Mouse (Mus musculus) layer of hippocampus, adult 11-12 months (tissue): ENCODE measurements around the gene Mybpc2.
A peak's percentile ranks its signal among the peaks of the same experiment; 100 is the strongest.

ENCODE experiments used
- DNase-seq: peaks from one replicate; pipeline ENCODE4 v3.0.0; 2022; ENCODE audit warnings: low spot score

Gene Mybpc2

DNA sequence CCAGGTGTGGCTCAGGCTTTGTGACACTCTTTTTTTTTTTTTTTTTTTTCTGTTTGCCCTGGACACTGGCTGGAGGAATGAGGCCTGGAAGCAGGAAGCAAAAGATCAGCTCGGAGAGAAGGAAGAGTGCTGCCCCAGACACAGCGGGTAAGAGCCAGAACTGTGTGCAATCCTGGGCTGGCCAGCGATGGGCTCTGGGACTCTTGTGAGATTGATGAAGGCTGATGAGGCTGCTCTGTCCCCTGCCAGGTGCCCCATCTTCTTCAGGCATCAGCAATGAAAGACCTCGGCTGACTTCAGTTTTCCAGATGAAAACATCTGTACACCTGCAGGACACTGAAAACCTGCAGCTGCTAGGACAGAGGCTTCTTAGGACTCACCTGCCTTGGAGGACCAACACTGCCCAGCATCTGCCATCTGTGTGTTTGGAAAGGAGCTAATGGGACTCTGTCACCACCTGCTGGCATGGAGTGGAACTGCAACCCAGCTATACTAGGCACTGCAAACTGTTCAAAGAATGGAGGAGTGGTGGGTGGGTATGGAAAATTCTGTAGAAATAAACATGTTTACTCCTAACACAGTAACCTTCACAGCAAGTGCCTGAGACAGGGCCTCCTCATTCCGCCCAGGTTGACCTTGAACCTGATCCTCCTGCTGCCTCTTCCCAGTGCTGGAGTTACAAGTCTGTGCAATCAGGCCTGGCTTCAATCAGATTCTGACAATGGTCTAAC is 39.5 kb downstream of the Mybpc2 start:
- DNase-seq = peak; percentile 87

DNA sequence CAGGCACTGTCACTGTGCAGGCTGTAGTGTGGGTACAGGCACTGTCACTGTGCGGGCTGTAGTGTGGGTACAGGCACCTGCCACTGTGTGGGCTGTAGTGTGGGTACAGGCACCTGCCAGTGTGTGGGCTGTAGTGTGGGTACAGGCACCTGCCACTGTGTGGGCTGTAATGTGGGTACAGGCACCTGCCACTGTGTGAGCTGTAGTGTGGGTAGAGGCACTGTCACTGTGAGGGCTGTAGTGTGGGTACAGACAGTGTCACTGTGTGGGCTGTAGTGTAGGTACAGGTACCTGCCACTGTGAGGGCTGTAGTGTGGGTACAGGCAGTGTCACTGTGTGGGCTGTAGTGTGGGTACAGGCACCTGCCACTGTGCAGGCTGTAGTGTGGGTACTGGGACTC is 40.3 kb downstream of the Mybpc2 start:
- DNase-seq = no peak

- no peak for DNase-seq
Measured at GRCm38 (mm10) chr7:44482836-44483435, 41.5 kb downstream of the Mybpc2 start.

GRCm38 (mm10) chr7:44475046-44475614 is 49.3 kb downstream of the Mybpc2 start:
- peak; percentile 32 for DNase-seq

DNA sequence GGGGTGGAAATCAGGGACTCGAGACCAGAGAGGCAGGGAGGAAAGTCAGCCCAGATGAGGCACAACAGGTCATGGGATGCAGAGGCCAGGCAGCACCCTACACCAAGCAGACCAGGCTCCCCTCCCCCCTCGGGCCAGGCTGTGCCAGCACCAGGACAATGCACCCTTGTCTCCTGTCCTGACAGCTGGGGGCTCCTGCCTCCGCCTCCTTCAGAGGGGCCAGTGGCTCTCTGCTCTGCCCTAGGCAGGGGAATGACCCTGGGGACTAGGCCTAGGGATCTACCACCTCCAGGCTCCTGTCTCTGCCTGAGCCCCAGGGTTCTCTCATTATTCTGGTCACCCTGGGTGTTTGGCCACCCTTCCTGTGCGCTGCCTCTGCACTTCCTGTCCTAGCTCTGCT is 50.0 kb downstream of the Mybpc2 start:
- DNase-seq = peak; percentile 90

GRCm38 (mm10) chr7:44472961-44473646 is 51.4 kb downstream of the Mybpc2 start:
- no peak for DNase-seq

DNA sequence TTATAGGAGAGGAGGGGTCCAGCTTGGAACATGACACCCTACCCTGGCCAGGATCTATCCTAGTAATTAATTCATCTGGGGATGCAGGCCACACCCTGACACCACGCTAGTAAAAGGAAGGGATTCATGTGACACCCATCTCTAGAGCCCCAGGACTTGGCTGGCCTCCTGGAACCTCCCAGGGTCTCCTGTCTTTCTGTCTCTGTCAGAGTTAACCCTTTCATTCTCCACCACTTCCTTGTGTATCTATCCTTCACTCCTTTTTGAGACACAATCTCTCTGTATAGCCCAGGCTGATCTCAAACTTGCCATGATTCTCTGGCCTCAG is 51.9 kb downstream of the Mybpc2 start:
- no peak for DNase-seq

DNA sequence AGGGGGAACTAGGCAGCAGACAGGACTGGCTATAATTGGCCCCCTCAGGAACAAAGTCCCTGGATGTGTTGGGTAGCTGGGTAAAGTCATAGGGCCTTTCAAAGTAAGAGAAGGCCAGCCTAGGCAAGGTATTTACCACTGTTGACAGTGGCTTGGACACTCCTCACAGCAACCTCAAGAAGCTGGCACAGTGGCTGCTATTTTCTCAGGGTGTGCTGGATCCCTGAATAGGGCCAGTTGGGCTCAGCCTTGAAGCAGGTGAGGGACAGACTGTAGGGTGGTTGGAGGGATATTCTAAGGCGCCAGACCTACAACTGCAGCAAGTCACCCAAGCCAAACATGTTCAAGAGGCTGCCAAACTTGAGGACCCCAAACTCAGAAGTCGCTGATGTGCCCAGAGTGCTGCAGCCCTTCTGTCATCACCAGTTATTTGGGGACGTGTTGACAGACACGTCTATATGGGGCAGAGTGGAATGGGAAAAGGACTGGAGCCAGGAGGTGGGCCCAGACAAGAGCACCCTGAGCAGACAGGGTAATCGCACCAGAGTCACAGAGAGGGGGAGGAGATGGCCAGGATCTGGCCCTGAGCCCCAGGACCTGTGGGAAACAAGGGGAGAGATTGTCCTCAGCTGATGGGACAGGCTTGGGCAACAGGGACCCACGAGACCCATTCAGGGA is 52.4 kb downstream of the Mybpc2 start:
- no peak for DNase-seq

GRCm38 (mm10) chr7:44470696-44471612 is 53.5 kb downstream of the Mybpc2 start:
- DNase-seq = no peak

- DNase-seq = peak; percentile 13
Measured at GRCm38 (mm10) chr7:44469677-44470675, 54.5 kb downstream of the Mybpc2 start.

- DNase-seq = peak; percentile 23
Measured at GRCm38 (mm10) chr7:44468644-44469285, 55.7 kb downstream of the Mybpc2 start.

GRCm38 (mm10) chr7:44467811-44468411 is 56.5 kb downstream of the Mybpc2 start, which contains the start of gene Josd2:
Gene Josd2, plus strand, starts transcription at chr7:44467980.
- peak; percentile 97 for DNase-seq

DNA sequence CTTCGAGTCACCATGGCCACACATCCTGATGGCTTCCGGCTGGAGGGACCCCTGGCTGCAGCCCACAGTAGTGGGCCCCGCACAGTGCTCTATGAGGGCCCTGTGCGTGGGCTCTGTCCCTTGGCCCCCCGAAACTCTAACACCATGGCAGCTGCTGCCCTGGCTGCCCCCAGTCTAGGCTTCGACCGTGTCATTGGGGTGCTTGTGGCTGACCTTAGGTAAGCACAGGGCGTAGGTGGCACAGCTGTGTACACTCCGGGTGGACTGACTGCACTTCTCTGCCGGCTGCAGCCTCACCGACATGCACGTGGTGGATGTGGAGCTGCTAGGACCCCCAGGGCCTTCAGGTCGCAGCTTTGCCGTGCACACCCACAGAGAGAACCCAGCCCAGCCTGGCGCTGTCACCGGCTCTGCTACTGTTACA is 57.6 kb downstream of the Mybpc2 start:
- DNase-seq = peak; percentile 35

DNA sequence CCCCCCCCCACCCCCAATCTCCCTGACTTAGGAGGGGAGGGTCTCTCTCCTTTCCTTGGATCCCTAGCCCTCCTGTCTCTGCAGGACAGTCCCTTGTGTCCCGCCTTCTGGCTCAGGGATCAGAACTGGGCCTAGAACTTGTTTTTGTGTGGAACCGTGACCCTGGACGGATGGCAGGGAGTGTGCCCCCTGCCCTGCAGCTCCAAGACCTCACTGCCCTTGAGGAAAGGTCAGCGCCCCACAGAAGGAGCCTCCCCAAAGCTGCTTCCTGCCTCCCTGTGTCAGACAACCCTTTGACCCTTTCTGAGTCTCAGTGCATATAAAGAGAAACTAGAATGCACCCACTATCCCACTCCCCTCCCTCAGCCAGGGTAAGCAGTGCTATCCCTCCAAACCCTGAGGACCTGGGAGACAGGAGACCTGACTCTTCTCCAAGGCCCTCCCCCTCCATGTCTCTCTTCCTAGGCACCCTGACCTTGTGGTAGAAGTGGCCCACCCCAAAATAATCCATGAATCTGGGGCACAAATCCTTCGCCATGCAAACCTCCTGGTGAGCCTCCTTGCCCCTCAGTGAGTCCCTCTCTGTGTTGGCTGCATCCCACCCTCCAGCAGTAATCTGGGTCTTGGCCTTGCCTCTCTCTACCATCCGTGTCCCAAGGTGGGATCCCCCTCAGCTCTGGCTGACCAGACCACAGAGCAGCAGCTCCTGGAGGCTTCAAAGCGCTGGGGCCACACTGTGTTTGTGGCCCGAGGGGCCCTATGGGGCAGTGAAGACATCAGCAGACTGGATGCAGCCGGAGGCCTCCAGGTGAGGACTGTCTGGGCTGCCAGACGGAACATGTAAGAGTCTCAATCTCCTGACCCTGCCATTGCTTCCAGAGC is 58.2 kb downstream of the Mybpc2 start:
- peak; percentile 32 for DNase-seq

- DNase-seq = peak; percentile 21
Measured at GRCm38 (mm10) chr7:44465111-44465510, 59.3 kb downstream of the Mybpc2 start, which contains the start of gene Aspdh. Gene Aspdh, plus strand, starts transcription at chr7:44465391.

DNA sequence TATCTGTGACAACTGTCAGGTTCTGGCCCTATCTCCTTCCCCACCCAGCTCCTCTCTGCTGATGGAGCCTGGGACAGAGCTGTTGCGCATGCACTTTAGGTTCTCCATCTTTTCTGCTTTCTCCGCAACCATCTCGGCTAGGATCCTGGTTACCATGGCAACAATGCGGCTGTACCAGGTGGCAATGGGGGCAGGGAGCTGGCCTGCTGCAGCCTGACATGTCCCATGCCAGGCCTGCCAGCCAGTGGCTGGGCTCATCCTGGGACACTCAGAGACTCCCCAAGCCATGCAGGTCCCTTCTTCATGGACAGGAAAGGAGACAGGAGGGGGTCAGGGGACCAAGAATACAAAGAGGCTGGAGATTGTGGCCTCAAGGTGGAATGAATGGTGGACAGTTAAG is 59.9 kb downstream of the Mybpc2 start:
- peak; percentile 88 for DNase-seq

GRCm38 (mm10) chr7:44463556-44464225 is 60.8 kb downstream of the Mybpc2 start:
- DNase-seq = peak; percentile 37
